27 mouse cellular contexts compared by ENCODE assay signal in genomic region chr17:27583185-27583894, GRCm38 (mm10). TPM values are rescaled to one million over a fixed set of nuclear protein-coding genes. Genes with fewer than 3 reads are reported as not detected.
DNase-seq lines count a peak whose midpoint lies in the region; ATAC-seq and TF ChIP-seq lines count a peak whose summit lies in the region.
"Had no signal": no experiment of that assay in that cellular context is flagged by ENCODE, and none has a peak within 500 bp of the region (broad histone marks: within the 10 kb centered on the region; RNA-seq: fewer than 3 reads in every experiment).

No protein-coding gene starts in this region.

- no peak overlapping the region for H3K4me2 ChIP-seq in liver, embryonic 11.5 days
- H3K4me2 ChIP-seq: heart, embryonic 15.5 days; midbrain, embryonic 15.5 days; stomach, embryonic 15.5 days had no signal

- peak; percentile 42 for DNase-seq in 416B (ENCODE audit: low read depth)
- DNase-seq in G1E (ENCODE audit: low spot score), result peak; percentile 87
- no peak for DNase-seq in liver, embryonic 11.5 days (ENCODE audit: low spot score)
- no peak for DNase-seq in thymus, postnatal 36 days
- no peak for DNase-seq in ovary, adult 18-20 months (ENCODE audit: low spot score)
- DNase-seq in yolk sac, embryonic 10.5 days (ENCODE audit: low spot score), result no peak
- DNase-seq in frontal cortex, postnatal 10 days (ENCODE audit: low spot score in 2 of 2), result no peak
- DNase-seq: adrenal gland, adult 8-10 months; B cell, adult 2 months; cerebellum, adult 18-20 months; heart, adult 2 months; kidney, adult 9 months; kidney, postnatal 36 days; lung, adult 18-20 months; lung, postnatal 36 days; right cerebral cortex, adult 18-20 months had no signal

- no peaks in the 10 kb centered on the region for H3K27me3 ChIP-seq in G1E (ENCODE audit: insufficient read depth, low read length)
- H3K27me3 ChIP-seq in liver, embryonic 11.5 days (replicated peaks; ENCODE audit: control insufficient read depth, insufficient read depth, low read length), result no peaks in the 10 kb centered on the region
- H3K27me3 ChIP-seq in megakaryocyte, embryonic 14.5 days (replicated peaks), result no peaks in the 10 kb centered on the region
- H3K27me3 ChIP-seq: heart, embryonic 15.5 days; midbrain, embryonic 15.5 days; stomach, embryonic 15.5 days had no signal

- peak overlapping the region; percentile 8; the same call in 1 of the 2 replicates for H3K9ac ChIP-seq in liver, embryonic 11.5 days (ENCODE audit: low read depth, low read length)
- H3K9ac ChIP-seq: heart, embryonic 15.5 days; midbrain, embryonic 15.5 days; stomach, embryonic 15.5 days had no signal

- 68% methylated on average over 13 of the region's 13 CpGs for WGBS in liver, embryonic 11.5 days

- no peaks in the 10 kb centered on the region for H3K9me3 ChIP-seq in G1E (replicated peaks)
- no peaks in the 10 kb centered on the region for H3K9me3 ChIP-seq in liver, embryonic 11.5 days (ENCODE audit: control insufficient read depth, low read length)
- no peaks in the 10 kb centered on the region for H3K9me3 ChIP-seq in megakaryocyte, embryonic 14.5 days
- H3K9me3 ChIP-seq: heart, embryonic 15.5 days; hindbrain, embryonic 10.5 days; midbrain, embryonic 15.5 days; stomach, embryonic 15.5 days had no signal

- H3K4me1 ChIP-seq in G1E (ENCODE audit: insufficient read depth, low read depth, low read length), result peaks cover 81% of the 10 kb centered on the region
- peaks cover 44% of the 10 kb centered on the region for H3K4me1 ChIP-seq in liver, embryonic 11.5 days (replicated peaks; ENCODE audit: control insufficient read depth, insufficient read depth, low read length)
- H3K4me1 ChIP-seq in megakaryocyte, embryonic 14.5 days, result peaks cover 91% of the 10 kb centered on the region

- no peak for TF ChIP-seq CTCF in G1E (IDR thresholded peaks at IDR 0.05; ENCODE audit: low read depth, low read length)

- peak overlapping the region; percentile 60 for H3K4me3 ChIP-seq in G1E (ENCODE audit: low read depth, low read length)
- no peak overlapping the region for H3K4me3 ChIP-seq in liver, embryonic 11.5 days (ENCODE audit: low read depth, low read length)
- peak overlapping the region; percentile 48 for H3K4me3 ChIP-seq in megakaryocyte, embryonic 14.5 days (replicated peaks)
- H3K4me3 ChIP-seq: heart, adult 2 months; heart, embryonic 15.5 days; hindbrain, embryonic 10.5 days; midbrain, embryonic 15.5 days; stomach, embryonic 15.5 days had no signal

- peak; percentile 84 for ATAC-seq in G1E (ENCODE audit: extremely low read depth, insufficient number of reproducible peaks, low FRiP score, poor library complexity, severe bottlenecking)
- peak; percentile 77 for ATAC-seq in liver, embryonic 11.5 days (replicated peaks; ENCODE audit: low FRiP score)
- ATAC-seq: forebrain, embryonic 16.5 days; inflammation-experienced regulatory T-cells, adult 6 months; midbrain, embryonic 15.5 days had no signal

- peak overlapping the region; percentile 34; the same call in 1 of the 2 replicates for H3K27ac ChIP-seq in liver, embryonic 11.5 days (ENCODE audit: low read depth, low read length)
- H3K27ac ChIP-seq: heart, adult 2 months; heart, embryonic 15.5 days; hindbrain, embryonic 10.5 days; midbrain, embryonic 15.5 days; stomach, embryonic 15.5 days had no signal

- peaks cover 92% of the 10 kb centered on the region for H3K36me3 ChIP-seq in G1E (replicated peaks)
- H3K36me3 ChIP-seq in liver, embryonic 11.5 days (ENCODE audit: control insufficient read depth, insufficient read depth, low read length), result peaks cover 37% of the 10 kb centered on the region
- peaks cover 95% of the 10 kb centered on the region for H3K36me3 ChIP-seq in megakaryocyte, embryonic 14.5 days (replicated peaks; ENCODE audit: low read length)

RNA-seq across cellular contexts. Expression of gene AI413582, which starts 17.8 kb away (rescaled TPM):
- 78.2 and 85.2 TPM in 2 replicates for total RNA-seq in G1E (2014; fragmentation: Nextera tagmentation)
- 50.8 and 57.0 TPM in 2 replicates for total RNA-seq in G1E (2017)
- 159 and 163 TPM in 2 replicates for polyA plus RNA-seq in G1E (2012)
- 23.6 and 28.4 TPM in 2 replicates for polyA plus RNA-seq in liver, embryonic 11.5 days (2014; fragmentation: Nextera tagmentation; extraction: Ambion mirVana)
- 81.1 and 284 TPM in 2 replicates for polyA plus RNA-seq in megakaryocyte, embryonic 14.5 days (2012; ENCODE audit: insufficient read depth, low replicate concordance)

RNA-seq across cellular contexts. Expression of gene Hmga1, which starts 27.0 kb away (rescaled TPM):
- total RNA-seq in G1E (2014; fragmentation: Nextera tagmentation), result 270 and 298 TPM in 2 replicates
- total RNA-seq in G1E (2017), result 123 and 131 TPM in 2 replicates
- polyA plus RNA-seq in G1E (2012), result 1,702 and 2,389 TPM in 2 replicates
- 667 and 675 TPM in 2 replicates for polyA plus RNA-seq in liver, embryonic 11.5 days (2014; fragmentation: Nextera tagmentation; extraction: Ambion mirVana)
- 3,567 and 8,363 TPM in 2 replicates for polyA plus RNA-seq in megakaryocyte, embryonic 14.5 days (2012; ENCODE audit: insufficient read depth, low replicate concordance)

RNA-seq across cellular contexts. Expression of gene Nudt3, which starts 40.0 kb away (rescaled TPM):
- total RNA-seq in G1E (2014; fragmentation: Nextera tagmentation) (79.8 and 82.6 TPM in 2 replicates), G1E (2017) (235 and 245 TPM in 2 replicates)
- 140 and 157 TPM in 2 replicates for polyA plus RNA-seq in G1E (2012)
- 19.6 and 26.1 TPM in 2 replicates for polyA plus RNA-seq in liver, embryonic 11.5 days (2014; fragmentation: Nextera tagmentation; extraction: Ambion mirVana)
- 157 and 272 TPM in 2 replicates for polyA plus RNA-seq in megakaryocyte, embryonic 14.5 days (2012; ENCODE audit: insufficient read depth, low replicate concordance)

RNA-seq across cellular contexts. Expression of gene RPS10-NUDT3, which starts 51.7 kb away (rescaled TPM):
- total RNA-seq in G1E (2014; fragmentation: Nextera tagmentation) (not detected in 2 replicates), G1E (2017) (not detected in 2 replicates)
- polyA plus RNA-seq in G1E (2012), result not detected in 2 replicates
- polyA plus RNA-seq in liver, embryonic 11.5 days (2014; fragmentation: Nextera tagmentation; extraction: Ambion mirVana), result not detected in 2 replicates
- polyA plus RNA-seq in megakaryocyte, embryonic 14.5 days (2012; ENCODE audit: insufficient read depth, low replicate concordance), result not detected in 2 replicates
- total RNA-seq: adrenal gland, adult 8-10 months; heart, adult 2 months; left cerebral cortex, postnatal 36 days had no signal
- polyA plus RNA-seq: brain, embryonic 14.5 days; embryonic facial prominence, embryonic 11.5 days; forebrain, embryonic 16.5 days; heart, adult 2 months; heart, embryonic 15.5 days; inflammation-experienced regulatory T-cells, adult 6 months; midbrain, embryonic 15.5 days; small intestine, adult 2 months; stomach, embryonic 15.5 days had no signal

RNA-seq across cellular contexts. Expression of gene Rps10, which starts 53.1 kb away (rescaled TPM):
- 2,280 and 2,438 TPM in 2 replicates for total RNA-seq in G1E (2014; fragmentation: Nextera tagmentation)
- 3,635 and 3,726 TPM in 2 replicates for total RNA-seq in G1E (2017)
- 2,816 and 3,596 TPM in 2 replicates for polyA plus RNA-seq in G1E (2012)
- polyA plus RNA-seq in liver, embryonic 11.5 days (2014; fragmentation: Nextera tagmentation; extraction: Ambion mirVana), result 1,138 and 1,235 TPM in 2 replicates
- polyA plus RNA-seq in megakaryocyte, embryonic 14.5 days (2012; ENCODE audit: insufficient read depth, low replicate concordance), result 1,090 and 3,855 TPM in 2 replicates

Comparison
In these comparisons a context has a peak if more than half of its experiments do, and no peak if none do; other contexts are left out.
1. DNase-seq: peak in 416B (single experiment) and G1E (single experiment); none in liver, embryonic 11.5 days (single experiment), thymus, postnatal 36 days (0 of 2), ovary, adult 18-20 months (single experiment), yolk sac, embryonic 10.5 days (single experiment) and frontal cortex, postnatal 10 days (0 of 2).